Mouse (Mus musculus): ENCODE data around the gene Brd9.
"Not testable (repeated sequence)": the region's sequence is repeated elsewhere in the genome, so short reads cannot be mapped to it uniquely, and the experiment has no call there.

The Brd9 gene

DNA sequence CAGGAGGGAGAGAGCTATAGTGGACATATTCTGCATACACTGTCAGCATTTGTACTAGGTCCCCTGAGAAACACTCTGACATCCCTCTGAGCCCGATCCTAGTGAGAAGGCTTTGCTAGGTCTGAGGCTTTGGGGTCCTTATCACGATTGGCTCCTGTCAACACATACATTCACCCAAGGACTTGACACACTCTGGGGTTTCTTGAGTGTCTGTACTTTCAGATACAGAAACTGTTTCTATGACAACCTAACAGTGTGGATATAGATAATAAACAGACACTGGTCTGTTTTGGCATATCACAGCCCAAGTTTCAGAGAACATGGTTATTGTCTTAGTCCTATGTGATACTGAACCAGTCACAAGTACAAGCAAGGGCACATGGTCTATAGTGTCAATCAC, 53.1 kb downstream of the Brd9 start:
- DNase-seq (ENCODE audit: low spot score): peak; percentile 65

DNA sequence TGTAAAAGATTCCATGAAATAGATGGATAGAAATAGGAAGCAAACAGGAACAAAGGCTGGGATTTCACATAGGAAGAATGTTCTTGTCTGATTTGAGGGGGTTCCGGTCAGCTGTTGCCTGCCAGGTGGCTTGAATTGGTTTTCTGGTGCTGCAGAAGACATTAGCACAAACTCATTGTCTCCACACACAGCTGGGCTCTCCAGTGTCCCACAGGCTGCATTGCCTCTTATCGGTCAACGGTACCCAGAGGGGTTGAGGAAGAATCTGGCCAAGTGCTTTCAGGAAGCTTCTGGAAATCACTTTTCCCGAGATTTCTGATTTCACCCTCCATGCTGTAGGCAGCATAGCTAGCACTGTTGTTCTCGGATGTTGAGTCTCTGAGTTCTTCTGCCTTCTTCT, 53.7 kb downstream of the Brd9 start:
- no peak for DNase-seq (ENCODE audit: low spot score)

DNA sequence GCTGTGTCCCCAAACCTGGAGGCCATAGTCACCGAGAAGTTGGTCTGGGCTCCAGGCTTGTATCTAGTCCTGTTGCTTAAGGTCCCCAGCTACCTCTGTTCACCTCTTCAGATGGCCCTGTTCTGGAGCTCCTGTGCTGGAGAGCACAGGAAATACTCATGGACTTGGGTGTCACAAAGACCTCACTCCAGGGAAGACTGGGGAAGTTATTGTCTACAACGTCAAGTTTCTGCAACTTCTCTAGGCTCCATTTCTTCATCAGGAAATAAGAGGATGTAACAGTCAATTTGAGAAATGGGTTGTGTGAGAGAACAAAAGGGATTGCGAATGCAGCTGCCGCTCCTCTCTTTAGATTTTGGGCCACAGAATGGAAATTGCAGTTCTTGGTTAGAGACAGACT, 58.8 kb downstream of the Brd9 start:
- DNase-seq (ENCODE audit: low spot score): no peak

DNA sequence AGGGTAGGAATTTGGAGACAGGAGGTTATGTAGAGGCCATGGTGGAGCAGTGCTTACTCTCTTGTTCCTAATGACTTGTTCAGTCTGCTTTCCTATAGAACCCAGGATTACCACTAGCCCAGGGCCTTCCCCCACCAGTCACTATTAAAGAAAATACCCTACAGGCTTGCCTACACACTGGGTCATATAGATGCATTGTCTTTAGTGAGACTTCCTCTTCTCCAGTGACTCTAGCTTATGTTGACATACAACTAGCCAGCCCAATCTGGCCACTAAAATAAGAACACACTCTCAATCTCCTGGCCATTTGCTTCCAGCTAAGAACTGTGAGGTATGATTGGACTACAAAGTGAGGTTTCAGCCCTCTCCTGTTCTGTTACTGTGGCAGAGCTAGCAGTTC, 62.9 kb downstream of the Brd9 start:
- DNase-seq (ENCODE audit: low spot score): no peak

DNA sequence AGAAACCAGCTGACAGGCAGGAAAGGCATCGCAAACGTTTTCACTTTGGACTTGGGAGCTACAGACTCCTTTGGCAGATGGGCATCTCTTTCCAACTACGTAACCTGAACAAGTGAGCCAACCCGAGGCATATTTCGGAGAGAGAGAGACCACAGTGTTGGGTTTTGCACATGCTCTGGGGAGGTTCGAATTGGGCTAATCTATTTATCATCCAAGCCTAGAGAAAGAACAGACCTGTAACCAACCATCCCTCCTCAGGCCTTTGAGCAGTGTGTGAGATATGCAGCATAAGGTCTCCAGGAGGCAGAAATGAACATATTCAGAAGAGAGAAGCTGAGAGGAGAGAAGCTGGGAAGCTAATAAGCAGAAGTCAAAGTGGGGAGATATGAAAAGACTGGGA, 63.4 kb downstream of the Brd9 start:
- no peak for DNase-seq (ENCODE audit: low spot score)

DNA sequence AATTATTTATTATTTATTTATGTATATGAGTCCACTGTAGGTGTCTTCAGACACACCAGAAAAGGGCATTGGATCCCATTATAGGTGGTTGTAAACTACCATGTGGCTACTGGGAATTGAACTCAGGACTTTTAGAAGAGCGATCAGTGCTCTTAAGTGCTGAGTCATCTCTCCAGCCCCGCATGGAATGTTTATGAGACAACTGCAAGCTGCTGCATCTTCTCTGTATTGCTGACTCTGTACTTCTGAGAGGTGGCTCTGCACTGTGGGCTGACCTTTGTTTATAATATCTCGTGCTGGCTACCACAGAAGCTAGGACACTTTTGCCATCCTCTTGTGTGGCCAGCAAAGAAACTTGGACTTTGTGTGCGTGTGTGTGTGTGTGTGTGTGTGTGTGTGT, 63.9 kb downstream of the Brd9 start:
- no peak for DNase-seq (ENCODE audit: low spot score)

DNA sequence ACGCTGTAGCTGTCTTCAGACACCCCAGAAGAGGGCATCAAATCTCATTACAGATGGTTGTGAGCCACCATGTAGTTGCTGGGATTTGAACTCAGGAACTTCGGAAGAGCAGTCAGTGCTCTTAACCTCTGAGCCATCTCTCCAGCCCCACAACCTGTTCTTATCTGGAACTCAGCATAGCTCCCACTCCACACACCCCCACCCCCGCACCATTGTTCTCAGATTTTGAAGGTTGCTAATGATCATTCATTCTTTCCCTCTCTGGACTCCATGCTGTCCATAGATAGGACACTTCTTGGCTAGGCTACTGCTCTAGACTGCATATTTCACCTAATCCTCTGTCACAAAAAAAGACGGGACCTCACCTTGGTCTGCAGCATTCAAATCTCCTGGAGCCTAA, 69.3 kb downstream of the Brd9 start:
- DNase-seq (ENCODE audit: low spot score): not testable (repeated sequence)

DNA sequence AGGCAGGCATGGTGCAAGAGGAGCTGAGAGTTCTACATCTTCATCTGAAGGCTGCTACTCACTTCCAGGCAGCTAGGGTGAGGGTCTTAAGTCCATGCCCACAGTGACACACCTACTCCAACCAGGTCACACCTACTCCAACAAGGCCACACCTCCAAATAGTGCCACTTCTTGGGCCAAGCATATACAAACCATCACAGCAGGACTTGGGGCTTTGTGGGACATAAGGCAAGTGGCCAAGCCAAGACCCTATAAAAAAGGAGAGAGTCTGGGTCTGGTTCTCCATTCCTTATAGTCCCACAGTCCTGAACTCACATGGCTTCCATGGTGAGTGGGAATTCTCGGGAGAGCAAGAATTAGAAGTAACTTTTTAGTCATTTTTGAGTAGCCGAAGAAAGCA, 70.6 kb downstream of the Brd9 start:
- DNase-seq (ENCODE audit: low spot score): not testable (repeated sequence)

DNA sequence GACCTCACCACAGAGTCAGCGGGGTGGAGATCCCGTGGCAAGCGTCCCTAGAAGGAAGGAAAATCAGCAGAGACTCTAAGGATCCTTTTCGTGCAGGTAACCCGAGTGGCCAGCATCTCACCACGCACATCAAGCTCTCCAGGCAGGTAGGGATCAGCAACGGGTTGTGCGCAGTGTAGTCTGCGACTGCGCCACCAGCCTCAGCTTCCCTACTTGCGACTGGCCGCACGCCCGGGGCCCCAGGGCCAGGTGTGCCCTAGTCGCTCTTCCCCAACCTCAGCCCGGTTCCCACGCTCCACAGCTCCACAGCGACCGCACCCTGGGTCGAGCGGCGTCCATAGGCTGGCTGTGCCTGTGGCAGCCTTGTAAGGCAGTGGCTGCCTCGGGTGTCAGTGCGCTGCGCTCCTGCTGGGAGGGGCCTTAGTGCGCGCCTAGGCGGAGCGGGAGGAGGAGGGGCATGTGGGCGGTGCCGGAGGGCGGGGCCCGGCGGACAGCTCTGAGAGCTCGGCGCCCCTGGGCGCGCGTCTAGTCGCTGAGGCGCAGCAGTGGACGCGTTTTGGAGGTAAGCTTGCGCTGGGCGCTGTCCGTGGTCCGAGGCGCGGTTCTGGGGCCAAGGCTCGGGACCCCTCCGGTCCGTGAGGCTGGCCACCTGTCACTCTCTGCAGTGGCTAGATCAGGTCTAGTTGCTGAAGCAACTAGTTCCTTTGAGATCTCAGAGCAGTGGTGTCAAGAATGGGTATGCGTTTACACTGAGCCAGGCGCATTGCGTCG, 71.5 kb downstream of the Brd9 start, which contains the start of gene Tppp:
Gene Tppp (plus strand): TSS at position 460 of the 771 bp plus-strand sequence.
- peak; percentile 88 for DNase-seq (ENCODE audit: low spot score)

DNA sequence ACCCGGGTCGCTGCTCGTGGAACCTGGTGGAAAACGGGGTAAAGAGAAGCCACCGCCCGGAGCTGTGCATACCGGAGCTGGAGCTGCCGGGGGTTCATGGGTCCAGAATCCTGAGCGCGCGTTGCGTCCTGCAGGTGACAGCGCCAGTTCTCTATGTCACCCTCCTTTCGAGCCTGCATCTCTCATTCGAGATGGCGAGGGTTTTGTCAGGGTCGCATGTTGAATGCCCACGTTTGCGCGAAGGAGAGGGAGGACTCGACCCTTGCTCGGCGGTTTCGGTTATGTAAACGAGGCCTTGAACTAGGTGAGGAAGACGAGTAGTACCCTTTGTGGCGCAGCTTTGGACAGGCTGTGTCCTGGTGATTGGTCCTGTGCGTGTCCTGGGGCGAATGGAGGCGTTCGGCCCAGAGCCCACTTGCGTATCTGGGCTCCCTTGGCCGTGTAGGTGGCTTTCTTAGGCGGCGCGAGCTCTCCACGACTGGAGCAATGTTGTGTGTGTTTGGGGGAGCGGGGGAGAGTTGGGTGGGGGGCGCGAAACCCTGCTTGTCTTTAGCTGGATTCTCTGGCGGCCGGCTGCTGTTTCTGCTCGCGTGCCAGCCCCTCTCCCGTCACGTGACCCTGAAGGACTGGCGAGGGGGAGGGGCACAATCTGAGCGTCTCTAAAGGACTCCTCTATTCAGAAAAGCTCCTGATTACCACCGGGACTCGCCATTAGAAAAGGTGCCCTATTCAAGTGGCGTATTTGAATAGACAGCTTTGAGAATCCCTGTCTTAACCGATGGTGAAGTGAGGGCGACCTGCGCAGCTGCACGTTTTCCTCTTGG, 72.4 kb downstream of the Brd9 start:
- no peak for DNase-seq (ENCODE audit: low spot score)

Measured in c-Kit-positive CD71-positive TER-119-positive erythroid progenitor cells, embryonic 14.5 days (primary cell).